Mouse (Mus musculus) stomach, postnatal 0 days (tissue): ENCODE data around the gene Pld2. TPM values are rescaled to one million over a fixed set of nuclear protein-coding genes. Genes with fewer than 3 reads are reported as not detected.
"Not testable (repeated sequence)": the region's sequence is repeated elsewhere in the genome, so short reads cannot be mapped to it uniquely, and the experiment has no call there.

Experiments
- ATAC-seq: fragments of 200-750 bp; cut with Nextera tagmentation; 2 replicates; pipeline ENCODE4 v1.8.0; 2017; ENCODE audit not compliant: low FRiP score, low TSS enrichment
- DNase-seq: peaks from one replicate; pipeline ENCODE4 v3.0.0-alpha.2; 2016; ENCODE audit warnings: low spot score
- H3K27ac ChIP-seq: fragments of 300-500 bp; sonication (generic); replicated peaks from 2 replicates; pipeline ENCODE4 v1.5.1; 2014; ENCODE audit warnings: mild to moderate bottlenecking, control low read depth
- H3K27me3 ChIP-seq: fragments of 300-500 bp; sonication (generic); 2 replicates; pipeline ENCODE4 v1.6.1; 2014; ENCODE audit warnings: low read length; ENCODE audit not compliant: control insufficient read depth, insufficient read depth
- H3K36me3 ChIP-seq: fragments of 300-500 bp; sonication (generic); 2 replicates; pipeline ENCODE4 v1.6.1; 2014; ENCODE audit warnings: low read length, mixed read lengths; ENCODE audit not compliant: control insufficient read depth, insufficient read depth
- H3K4me1 ChIP-seq: fragments of 300-500 bp; sonication (generic); replicated peaks from 2 replicates; pipeline ENCODE4 v1.6.1; 2014; ENCODE audit warnings: antibody characterized with exemption; ENCODE audit not compliant: control insufficient read depth, insufficient read depth
- H3K4me2 ChIP-seq: fragments of 300-500 bp; sonication (generic); replicated peaks from 2 replicates; pipeline ENCODE4 v1.6.1; 2014; ENCODE audit warnings: low read depth, mild to moderate bottlenecking, control low read depth, moderate library complexity
- H3K4me3 ChIP-seq: fragments of 300-500 bp; sonication (generic); 2 replicates; pipeline ENCODE4 v1.5.1; 2014; ENCODE audit warnings: low read depth, low read length, control low read depth
- H3K9ac ChIP-seq: fragments of 300-500 bp; sonication (generic); 2 replicates; pipeline ENCODE4 v1.6.1; 2014; ENCODE audit warnings: mild to moderate bottlenecking, low read length, control low read depth, mixed read lengths
- H3K9me3 ChIP-seq: fragments of 300-500 bp; sonication (generic); 2 replicates; pipeline ENCODE4 v1.6.1; 2016; ENCODE audit warnings: low read length; ENCODE audit not compliant: control insufficient read depth
- CTCF ChIP-seq: IDR thresholded peaks from 2 replicates; pipeline ENCODE4 v1.5.1; 2016; ENCODE audit warnings: antibody characterized with exemption, low read depth, mild to moderate bottlenecking, moderate library complexity
- EP300 ChIP-seq: optimal IDR thresholded peaks from 2 replicates; pipeline ENCODE3; 2016; ENCODE audit warnings: antibody characterized with exemption
- whole genome bisulfite sequencing: fragments of 180-500 bp; shearing (Covaris S2); extraction: QIAGEN DNeasy Blood & Tissue Kit; methylation state at CpG from one replicate; pipeline ENCODE4 v1.1.7; 2014; 5-methylcytosine and 5-hydroxymethylcytosine counted together
- polyA plus RNA-seq: library from polyadenylated mRNA; unstranded; fragments of >200 nt; fragmentation: Nextera tagmentation; extraction: Ambion mirVana; gene quantifications from 2 replicates; pipeline ENCODE4 v1.2.1, GENCODE M21; 2015

Gene Pld2
- polyA plus RNA-seq, 1 experiment from 2014 or later = 16.2 TPM

DNA sequence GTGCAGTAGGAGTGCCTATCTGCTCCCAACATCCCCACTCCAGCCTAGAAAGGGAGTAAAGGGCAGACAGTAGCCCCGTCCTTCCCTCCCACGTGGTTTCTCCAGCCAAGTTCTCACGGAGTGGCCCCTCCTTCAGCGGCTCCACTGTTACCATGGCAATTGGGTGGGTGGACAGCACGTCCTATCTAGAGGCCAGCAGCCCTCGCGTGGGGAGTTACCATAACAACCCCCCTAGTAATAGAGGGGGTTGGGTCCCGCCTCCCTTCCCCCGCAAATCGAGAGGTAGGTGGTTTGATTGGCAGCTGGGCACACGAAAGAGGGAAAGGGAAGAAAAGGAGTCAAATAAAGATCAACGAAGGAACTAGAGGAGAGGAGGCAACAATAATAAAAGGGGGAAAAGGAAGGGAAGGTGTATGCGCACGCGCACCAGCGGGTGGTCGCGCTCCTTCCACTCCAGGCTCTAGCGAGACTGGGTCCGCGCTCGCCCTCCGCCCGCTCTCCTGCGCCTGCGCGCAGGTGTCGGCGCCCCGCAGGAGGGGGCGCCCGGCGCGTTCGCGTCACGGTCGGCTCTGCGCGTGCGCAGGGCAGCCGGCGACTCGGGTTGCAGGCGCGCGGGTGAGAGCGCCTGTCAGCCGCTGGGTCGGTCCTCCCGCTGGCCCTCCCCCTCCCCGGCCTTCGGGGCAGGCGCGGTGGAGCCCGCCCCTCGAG lies 22.6 kb downstream of the Pld2 start, which contains the start of gene Mink1:
Gene Mink1 (plus strand): TSS at position 595 of the 708 bp plus-strand sequence.
- WGBS = under 1% methylated on average over 52 of the region's 57 CpGs
- peak; percentile 85 for ATAC-seq

GRCm38 (mm10) chr11:70562995-70563469 lies 23.2 kb downstream of the Pld2 start:
- ATAC-seq = peak; percentile 8; the same call in 1 of the 2 replicates
- peak; percentile 34 for DNase-seq
- Histone ChIP-seq H3K27ac (peak overlapping the region; percentile 90), H3K4me3 (peak overlapping the region; percentile 85), H3K4me1 (0 out of 2 replicates have a peak, but pooled peaks cover 3% of the 10 kb centered on the region), H3K9me3 (no peaks in the 10 kb centered on the region), H3K9ac (peak overlapping the region; percentile 85), H3K27me3 (no peaks in the 10 kb centered on the region), H3K36me3 (no peaks in the 10 kb centered on the region), H3K4me2 (peak overlapping the region; percentile 95)
- 0% methylated on average over 14 of the region's 31 CpGs for WGBS
- TF ChIP-seq EP300 (no peak), CTCF (no peak)

More for the DNA sequence above, 22.6 kb downstream of the Pld2 start, which contains the start of gene Mink1:
- Histone ChIP-seq H3K27ac (peak within 1 kb of the TSS; percentile 90), H3K4me1 (0 out of 2 replicates have a peak, but pooled peaks cover 3% of the 10 kb centered on the region), H3K9me3 (no peaks in the 10 kb centered on the region), H3K36me3 (no peaks in the 10 kb centered on the region; the same call in 1 of the 2 replicates), H3K4me2 (peak within 1 kb of the TSS; percentile 95), H3K4me3 (peak within 1 kb of the TSS; percentile 85), H3K9ac (peak within 1 kb of the TSS; percentile 85), H3K27me3 (no peaks in the 10 kb centered on the region)
- DNase-seq = peak; percentile 91
- no peak for TF ChIP-seq CTCF

- DNase-seq (peak; percentile 62), ATAC-seq (peak; percentile 25; the same call in 1 of the 2 replicates)
- no peak for TF ChIP-seq EP300
- no peak for TF ChIP-seq CTCF
Observed at GRCm38 (mm10) chr11:70563470-70564275, 23.8 kb downstream of the Pld2 start.

DNA sequence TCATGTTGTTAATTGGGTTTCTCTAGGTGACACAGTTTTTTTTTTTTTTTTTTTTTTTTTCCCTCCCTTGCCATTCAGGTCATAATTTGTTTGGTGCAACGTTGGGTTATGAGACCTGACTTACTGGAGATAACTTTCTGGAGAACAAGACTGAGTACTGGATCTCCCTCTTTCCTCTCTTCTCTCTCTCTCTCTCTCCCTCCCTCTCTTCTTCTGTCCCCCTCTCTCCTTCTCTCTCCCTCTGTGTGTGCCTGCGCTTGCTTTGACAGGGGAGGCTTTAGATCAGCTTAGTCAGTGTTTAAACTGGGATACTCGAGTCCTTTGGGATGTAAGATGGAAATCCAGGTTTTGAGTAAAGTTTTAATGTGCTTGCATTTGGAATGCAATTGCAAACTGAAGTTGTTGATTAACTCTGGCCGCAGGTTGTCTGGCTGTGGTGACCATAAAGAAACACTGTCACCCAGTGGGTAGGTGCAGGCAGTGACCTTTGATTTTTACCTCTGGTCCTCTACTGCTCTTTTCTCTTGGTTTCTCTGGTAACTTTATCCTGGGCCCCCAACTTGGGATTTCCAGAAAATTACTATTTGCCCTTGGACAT lies 24.5 kb downstream of the Pld2 start:
- 0 out of 2 replicates have a peak overlapping the region, but pooled peaks have one; percentile 23 for H3K9ac ChIP-seq
- peak overlapping the region; percentile 95 for H3K4me2 ChIP-seq
- no peak for ATAC-seq
- H3K27me3 ChIP-seq = no peaks in the 10 kb centered on the region
- 17% methylated on average over 4 of the region's 4 CpGs for WGBS
- no peak for DNase-seq
- TF ChIP-seq CTCF = no peak
- TF ChIP-seq EP300 = no peak
- H3K27ac ChIP-seq = peak overlapping the region; percentile 90
- no peaks in the 10 kb centered on the region for H3K36me3 ChIP-seq
- H3K9me3 ChIP-seq = no peaks in the 10 kb centered on the region
- H3K4me1 ChIP-seq = 0 out of 2 replicates have a peak, but pooled peaks cover 3% of the 10 kb centered on the region
- peak overlapping the region; percentile 85 for H3K4me3 ChIP-seq

More at GRCm38 (mm10) chr11:70563470-70564275, 23.8 kb downstream of the Pld2 start:
- peak overlapping the region; percentile 85 for H3K9ac ChIP-seq
- H3K27me3 ChIP-seq = no peaks in the 10 kb centered on the region
- H3K4me2 ChIP-seq = peak overlapping the region; percentile 95
- no peaks in the 10 kb centered on the region for H3K36me3 ChIP-seq
- 0 out of 2 replicates have a peak, but pooled peaks cover 3% of the 10 kb centered on the region for H3K4me1 ChIP-seq
- under 1% methylated on average over 25 of the region's 25 CpGs for WGBS
- H3K4me3 ChIP-seq = peak overlapping the region; percentile 85
- peak overlapping the region; percentile 90 for H3K27ac ChIP-seq
- no peaks in the 10 kb centered on the region for H3K9me3 ChIP-seq

DNA sequence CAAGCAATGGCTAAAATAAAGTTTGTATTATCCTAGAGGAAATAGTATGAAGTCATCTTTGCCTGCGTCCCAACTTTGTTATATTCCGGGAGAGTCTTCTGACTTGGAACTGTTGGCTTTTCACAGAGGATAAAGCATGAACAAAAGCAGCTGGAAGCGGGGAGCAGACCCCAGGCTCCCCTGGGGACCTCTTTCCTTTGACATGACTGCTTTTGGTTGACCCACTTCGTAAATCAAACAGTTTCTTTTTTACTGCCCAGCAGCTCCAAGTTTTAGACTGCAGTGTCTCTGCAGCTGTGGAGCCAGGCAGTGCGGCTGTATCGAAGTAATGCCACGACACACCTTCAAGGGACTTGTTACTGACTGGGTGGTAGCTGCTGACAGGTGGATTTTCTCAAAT lies 26.7 kb downstream of the Pld2 start:
- no peak overlapping the region for H3K27ac ChIP-seq
- ATAC-seq = no peak
- 0 out of 2 replicates have a peak, but pooled peaks cover 3% of the 10 kb centered on the region for H3K4me1 ChIP-seq
- H3K4me2 ChIP-seq = no peak overlapping the region
- no peaks in the 10 kb centered on the region for H3K9me3 ChIP-seq
- TF ChIP-seq CTCF = no peak
- no peak for TF ChIP-seq EP300
- no peak overlapping the region for H3K4me3 ChIP-seq
- no peaks in the 10 kb centered on the region for H3K27me3 ChIP-seq
- peak overlapping the region; percentile 18; the same call in 1 of the 2 replicates for H3K9ac ChIP-seq
- 61% methylated on average over 7 of the region's 7 CpGs for WGBS
- no peaks in the 10 kb centered on the region for H3K36me3 ChIP-seq
- DNase-seq = no peak

GRCm38 (mm10) chr11:70570614-70571013 lies 30.8 kb downstream of the Pld2 start:
- 81% methylated on average over 1 of the region's 1 CpGs for WGBS
- H3K36me3 ChIP-seq, ATAC-seq, H3K4me1 ChIP-seq, H3K9me3 ChIP-seq, H3K4me3 ChIP-seq, H3K9ac ChIP-seq, H3K4me2 ChIP-seq, H3K27ac ChIP-seq, DNase-seq, H3K27me3 ChIP-seq: not testable (repeated sequence)
